Mouse (Mus musculus): ENCODE measurements around the gene Zkscan6. TPM values are rescaled to one million over a fixed set of nuclear protein-coding genes. Genes with fewer than 3 reads are reported as not detected.
A peak's percentile ranks its signal among the peaks of the same experiment; 100 is the strongest.

Zkscan6 gene
- polyA plus RNA-seq, 1 experiment from 2014 or later, result 9.7 TPM

GRCm38 (mm10) chr11:65794428-65795219, 12.4 kb upstream of the Zkscan6 start:
- Histone ChIP-seq H3K4me2 (ENCODE audit: low read depth, severe bottlenecking) (no peak overlapping the region), H3K36me3 (ENCODE audit: control insufficient read depth, insufficient read depth, low read length) (no peaks in the 10 kb centered on the region), H3K9ac (ENCODE audit: low read length) (no peak overlapping the region), H3K27me3 (ENCODE audit: control insufficient read depth, insufficient read depth, low read length) (no peaks in the 10 kb centered on the region), H3K4me3 (ENCODE audit: low read depth, low read length) (no peak overlapping the region), H3K4me1 (ENCODE audit: control insufficient read depth, insufficient read depth, low read length) (no peaks in the 10 kb centered on the region), H3K27ac (replicated peaks; ENCODE audit: low read depth, low read length) (no peak overlapping the region), H3K9me3 (ENCODE audit: control insufficient read depth, low read length) (no peaks in the 10 kb centered on the region)
- ATAC-seq (ENCODE audit: insufficient number of reproducible peaks, low FRiP score, low TSS enrichment, low read depth), result no peak
- DNase-seq (ENCODE audit: low spot score), result no peak
- 76% methylated on average over 10 of the region's 10 CpGs for WGBS

GRCm38 (mm10) chr11:65795896-65796295, 11.1 kb upstream of the Zkscan6 start:
- ATAC-seq (ENCODE audit: insufficient number of reproducible peaks, low FRiP score, low TSS enrichment, low read depth) (no peak), DNase-seq (ENCODE audit: low spot score) (no peak)
- Histone ChIP-seq H3K4me1 (ENCODE audit: control insufficient read depth, insufficient read depth, low read length) (no peaks in the 10 kb centered on the region), H3K9ac (ENCODE audit: low read length) (no peak overlapping the region), H3K27me3 (ENCODE audit: control insufficient read depth, insufficient read depth, low read length) (no peaks in the 10 kb centered on the region), H3K27ac (replicated peaks; ENCODE audit: low read depth, low read length) (no peak overlapping the region), H3K4me2 (ENCODE audit: low read depth, severe bottlenecking) (no peak overlapping the region), H3K4me3 (ENCODE audit: low read depth, low read length) (no peak overlapping the region), H3K36me3 (ENCODE audit: control insufficient read depth, insufficient read depth, low read length) (no peaks in the 10 kb centered on the region), H3K9me3 (ENCODE audit: control insufficient read depth, low read length) (no peaks in the 10 kb centered on the region)
- WGBS, result 82% methylated on average over 1 of the region's 1 CpGs

- 64% methylated on average over 3 of the region's 3 CpGs for WGBS
- Histone ChIP-seq H3K36me3 (ENCODE audit: control insufficient read depth, insufficient read depth, low read length) (no peaks in the 10 kb centered on the region), H3K4me2 (ENCODE audit: low read depth, severe bottlenecking) (no peak overlapping the region), H3K27ac (replicated peaks; ENCODE audit: low read depth, low read length) (no peak overlapping the region), H3K4me1 (ENCODE audit: control insufficient read depth, insufficient read depth, low read length) (no peaks in the 10 kb centered on the region), H3K9ac (ENCODE audit: low read length) (no peak overlapping the region), H3K27me3 (ENCODE audit: control insufficient read depth, insufficient read depth, low read length) (no peaks in the 10 kb centered on the region), H3K4me3 (ENCODE audit: low read depth, low read length) (no peak overlapping the region), H3K9me3 (ENCODE audit: control insufficient read depth, low read length) (no peaks in the 10 kb centered on the region)
- no peak for DNase-seq (ENCODE audit: low spot score)
- ATAC-seq (ENCODE audit: insufficient number of reproducible peaks, low FRiP score, low TSS enrichment, low read depth), result no peak
These were observed 5.1 kb upstream of the Zkscan6 start for GRCm38 (mm10) chr11:65801899-65802298.

- no peak overlapping the region for H3K27ac ChIP-seq (replicated peaks; ENCODE audit: low read depth, low read length)
- H3K27me3 ChIP-seq (ENCODE audit: control insufficient read depth, insufficient read depth, low read length), result no peaks in the 10 kb centered on the region
- peak overlapping the region; percentile 69 for H3K4me2 ChIP-seq (ENCODE audit: low read depth, severe bottlenecking)
- WGBS, result 3% methylated on average over 20 of the region's 20 CpGs
- H3K4me3 ChIP-seq (ENCODE audit: low read depth, low read length), result peak overlapping the region; percentile 83
- no peak overlapping the region for H3K9ac ChIP-seq (ENCODE audit: low read length)
- DNase-seq (ENCODE audit: low spot score), result peak; percentile 32
- no peaks in the 10 kb centered on the region for H3K36me3 ChIP-seq (ENCODE audit: control insufficient read depth, insufficient read depth, low read length)
- no peak for ATAC-seq (ENCODE audit: insufficient number of reproducible peaks, low FRiP score, low TSS enrichment, low read depth)
- H3K4me1 ChIP-seq (ENCODE audit: control insufficient read depth, insufficient read depth, low read length), result no peaks in the 10 kb centered on the region
- H3K9me3 ChIP-seq (ENCODE audit: control insufficient read depth, low read length), result no peaks in the 10 kb centered on the region
These were observed 562 bp upstream of the Zkscan6 start for GRCm38 (mm10) chr11:65806321-65806904.

GRCm38 (mm10) chr11:65807601-65808000, 626 bp downstream of the Zkscan6 start:
- ATAC-seq (ENCODE audit: insufficient number of reproducible peaks, low FRiP score, low TSS enrichment, low read depth), result no peak
- DNase-seq (ENCODE audit: low spot score), result no peak
- Histone ChIP-seq H3K9ac (ENCODE audit: low read length) (peak overlapping the region; percentile 83), H3K27ac (replicated peaks; ENCODE audit: low read depth, low read length) (no peak overlapping the region), H3K4me3 (ENCODE audit: low read depth, low read length) (peak overlapping the region; percentile 83), H3K27me3 (ENCODE audit: control insufficient read depth, insufficient read depth, low read length) (no peaks in the 10 kb centered on the region), H3K4me2 (ENCODE audit: low read depth, severe bottlenecking) (peak overlapping the region; percentile 69), H3K9me3 (ENCODE audit: control insufficient read depth, low read length) (no peaks in the 10 kb centered on the region), H3K4me1 (ENCODE audit: control insufficient read depth, insufficient read depth, low read length) (no peaks in the 10 kb centered on the region), H3K36me3 (ENCODE audit: control insufficient read depth, insufficient read depth, low read length) (no peaks in the 10 kb centered on the region)
- 48% methylated on average over 7 of the region's 7 CpGs for WGBS

- Histone ChIP-seq H3K9ac (ENCODE audit: low read length) (no peak overlapping the region), H3K36me3 (ENCODE audit: control insufficient read depth, insufficient read depth, low read length) (no peaks in the 10 kb centered on the region), H3K27me3 (ENCODE audit: control insufficient read depth, insufficient read depth, low read length) (no peaks in the 10 kb centered on the region), H3K4me3 (ENCODE audit: low read depth, low read length) (no peak overlapping the region), H3K27ac (replicated peaks; ENCODE audit: low read depth, low read length) (no peak overlapping the region), H3K4me2 (ENCODE audit: low read depth, severe bottlenecking) (no peak overlapping the region), H3K4me1 (ENCODE audit: control insufficient read depth, insufficient read depth, low read length) (peaks cover 3% of the 10 kb centered on the region; the same call in 1 of the 2 replicates), H3K9me3 (ENCODE audit: control insufficient read depth, low read length) (no peaks in the 10 kb centered on the region)
- WGBS, result 34% methylated on average over 5 of the region's 5 CpGs
- DNase-seq (ENCODE audit: low spot score) (no peak), ATAC-seq (ENCODE audit: insufficient number of reproducible peaks, low FRiP score, low TSS enrichment, low read depth) (no peak)
These were observed 5.1 kb downstream of the Zkscan6 start for GRCm38 (mm10) chr11:65812088-65812487.

GRCm38 (mm10) chr11:65814381-65814780, 7.4 kb downstream of the Zkscan6 start:
- 89% methylated on average over 9 of the region's 9 CpGs for WGBS

GRCm38 (mm10) chr11:65816237-65816636, 9.3 kb downstream of the Zkscan6 start:
- no peaks in the 10 kb centered on the region for H3K27me3 ChIP-seq (ENCODE audit: control insufficient read depth, insufficient read depth, low read length)
- H3K9ac ChIP-seq (ENCODE audit: low read length), result no peak overlapping the region
- H3K4me3 ChIP-seq (ENCODE audit: low read depth, low read length), result no peak overlapping the region
- ATAC-seq (ENCODE audit: insufficient number of reproducible peaks, low FRiP score, low TSS enrichment, low read depth) (no peak), DNase-seq (ENCODE audit: low spot score) (no peak)
- peaks cover 3% of the 10 kb centered on the region; the same call in 1 of the 2 replicates for H3K4me1 ChIP-seq (ENCODE audit: control insufficient read depth, insufficient read depth, low read length)
- WGBS, result 47% methylated on average over 6 of the region's 6 CpGs
- H3K27ac ChIP-seq (replicated peaks; ENCODE audit: low read depth, low read length), result no peak overlapping the region
- no peaks in the 10 kb centered on the region for H3K36me3 ChIP-seq (ENCODE audit: control insufficient read depth, insufficient read depth, low read length)
- H3K4me2 ChIP-seq (ENCODE audit: low read depth, severe bottlenecking), result no peak overlapping the region
- no peaks in the 10 kb centered on the region for H3K9me3 ChIP-seq (ENCODE audit: control insufficient read depth, low read length)

More at GRCm38 (mm10) chr11:65814381-65814780, 7.4 kb downstream of the Zkscan6 start:
- Histone ChIP-seq H3K9ac (ENCODE audit: low read length) (no peak overlapping the region), H3K9me3 (ENCODE audit: control insufficient read depth, low read length) (no peaks in the 10 kb centered on the region), H3K36me3 (ENCODE audit: control insufficient read depth, insufficient read depth, low read length) (no peaks in the 10 kb centered on the region), H3K4me1 (ENCODE audit: control insufficient read depth, insufficient read depth, low read length) (peaks cover 3% of the 10 kb centered on the region; the same call in 1 of the 2 replicates), H3K27ac (replicated peaks; ENCODE audit: low read depth, low read length) (no peak overlapping the region), H3K27me3 (ENCODE audit: control insufficient read depth, insufficient read depth, low read length) (no peaks in the 10 kb centered on the region), H3K4me2 (ENCODE audit: low read depth, severe bottlenecking) (no peak overlapping the region), H3K4me3 (ENCODE audit: low read depth, low read length) (no peak overlapping the region)
- ATAC-seq (ENCODE audit: insufficient number of reproducible peaks, low FRiP score, low TSS enrichment, low read depth), result no peak
- DNase-seq (ENCODE audit: low spot score), result no peak
